Mouse (Mus musculus) liver, embryonic 14.5 days (tissue): ENCODE measurements around the gene Lipe. TPM values are rescaled to one million over a fixed set of nuclear protein-coding genes. Genes with fewer than 3 reads are reported as not detected.

Experiments used
- ATAC-seq: fragments of 200-750 bp; cut with Nextera tagmentation; 2 replicates; pipeline ENCODE4 v1.8.0; 2017; ENCODE audit warnings: moderate number of reproducible peaks, mild to moderate bottlenecking, moderate library complexity; ENCODE audit not compliant: insufficient read depth
- DNase-seq, 3 experiments: peaks; one replicate each; pipeline ENCODE4 v3.0.0-alpha.2; 2012 to 2013; ENCODE audit warnings: low read depth in 3 of 3, low spot score in 3 of 3
- H3K27ac ChIP-seq: fragments of 300-500 bp; sonication (generic); 2 replicates; pipeline ENCODE4 v1.5.1; 2014; ENCODE audit warnings: moderate library complexity, mild to moderate bottlenecking, control low read depth, inconsistent platforms
- H3K27me3 ChIP-seq: fragments of 300-500 bp; sonication (generic); 2 replicates; pipeline ENCODE4 v1.6.1; 2014; ENCODE audit warnings: mild to moderate bottlenecking, low read length, moderate library complexity; ENCODE audit not compliant: control insufficient read depth, insufficient read depth
- H3K36me3 ChIP-seq: fragments of 300-500 bp; sonication (generic); replicated peaks from 2 replicates; pipeline ENCODE4 v1.6.1; 2014; ENCODE audit warnings: low read depth; ENCODE audit not compliant: control insufficient read depth, insufficient read depth
- H3K4me1 ChIP-seq, 2 experiments: fragments of 200-500 bp in 1 of 2; fragments of 300-500 bp in 1 of 2; sonication (generic) in 1 of 2; replicated peaks; 2 replicates each; pipeline ENCODE4 v1.6.1; 2012 to 2014; ENCODE audit warnings: antibody characterized with exemption in 1 of 2, inconsistent platforms in 1 of 2, low read length in 1 of 2; ENCODE audit not compliant: control insufficient read depth in 2 of 2, insufficient read depth in 2 of 2
- H3K4me2 ChIP-seq: fragments of 300-500 bp; sonication (generic); 2 replicates; pipeline ENCODE4 v1.6.1; 2014; ENCODE audit warnings: low read depth, mild to moderate bottlenecking, control low read depth, moderate library complexity
- H3K4me3 ChIP-seq, 2 experiments: fragments of 200-500 bp in 1 of 2; fragments of 300-500 bp in 1 of 2; sonication (generic) in 1 of 2; 2 replicates each; pipeline ENCODE4 v1.5.1; 2012 to 2014; ENCODE audit warnings: low read depth in 2 of 2, low read length in 2 of 2, mild to moderate bottlenecking in 2 of 2, control low read depth in 1 of 2, inconsistent platforms in 1 of 2, moderate library complexity in 1 of 2; ENCODE audit not compliant: insufficient read depth in 1 of 2
- H3K9ac ChIP-seq: fragments of 300-500 bp; sonication (generic); replicated peaks from 2 replicates; pipeline ENCODE4 v1.6.1; 2014; ENCODE audit warnings: mild to moderate bottlenecking, control low read depth, moderate library complexity
- H3K9me3 ChIP-seq: fragments of 300-500 bp; sonication (generic); 2 replicates; pipeline ENCODE4 v1.6.1; 2016; ENCODE audit warnings: low read length, mixed read lengths; ENCODE audit not compliant: control insufficient read depth
- CTCF ChIP-seq: IDR thresholded peaks from 2 replicates; pipeline ENCODE4 v1.5.1; 2016; ENCODE audit warnings: antibody characterized with exemption, low read depth, control low read depth
- EP300 ChIP-seq: IDR thresholded peaks from 2 replicates; pipeline ENCODE4 v1.6.1; 2016; ENCODE audit warnings: antibody characterized with exemption, low read depth
- WGBS: fragments of 180-500 bp; shearing (Covaris S2); extraction: QIAGEN DNeasy Blood & Tissue Kit; methylation state at CpG from one replicate; pipeline ENCODE4 v1.1.7; 2014; ENCODE audit not compliant: insufficient replicate concordance; 5-methylcytosine and 5-hydroxymethylcytosine counted together
- polyA plus RNA-seq, 2 experiments: library from polyadenylated mRNA; depleted of rRNA in 1 of 2; stranded (reverse) in 1 of 2; unstranded in 1 of 2; fragments of >200 nt; fragmentation: Nextera tagmentation in 1 of 2; extraction: Ambion mirVana in 1 of 2; gene quantifications; 2 replicates each; pipeline versions ENCODE4 v1.2.1 to v1.2.3; 2012 to 2014

Gene Lipe
- polyA plus RNA-seq, 2 experiments: 0.72 to 2.3 TPM

GRCm38 (mm10) chr7:25391856-25392453 lies 6.6 kb downstream of the Lipe start:
- Histone ChIP-seq H3K27me3 (no peaks in the 10 kb centered on the region), H3K9me3 (no peaks in the 10 kb centered on the region), H3K36me3 (peaks cover 2% of the 10 kb centered on the region; the same call in 1 of the 2 replicates), H3K27ac (no peak overlapping the region), H3K4me3 (no peak overlapping the region), H3K4me1 (peaks cover 23 to 24% of the 10 kb centered on the region in 2 experiments), H3K9ac (no peak overlapping the region), H3K4me2 (no peak overlapping the region)
- WGBS: 53% methylated on average over 2 of the region's 2 CpGs
- DNase-seq (no peak), ATAC-seq (no peak)
- TF ChIP-seq EP300: no peak
- no peak for TF ChIP-seq CTCF

- H3K4me1 ChIP-seq: peaks cover 30 to 33% of the 10 kb centered on the region in 2 experiments
- no peak for TF ChIP-seq CTCF
- no peak for TF ChIP-seq EP300
Observed at GRCm38 (mm10) chr7:25390986-25391385, 7.5 kb downstream of the Lipe start.

DNA sequence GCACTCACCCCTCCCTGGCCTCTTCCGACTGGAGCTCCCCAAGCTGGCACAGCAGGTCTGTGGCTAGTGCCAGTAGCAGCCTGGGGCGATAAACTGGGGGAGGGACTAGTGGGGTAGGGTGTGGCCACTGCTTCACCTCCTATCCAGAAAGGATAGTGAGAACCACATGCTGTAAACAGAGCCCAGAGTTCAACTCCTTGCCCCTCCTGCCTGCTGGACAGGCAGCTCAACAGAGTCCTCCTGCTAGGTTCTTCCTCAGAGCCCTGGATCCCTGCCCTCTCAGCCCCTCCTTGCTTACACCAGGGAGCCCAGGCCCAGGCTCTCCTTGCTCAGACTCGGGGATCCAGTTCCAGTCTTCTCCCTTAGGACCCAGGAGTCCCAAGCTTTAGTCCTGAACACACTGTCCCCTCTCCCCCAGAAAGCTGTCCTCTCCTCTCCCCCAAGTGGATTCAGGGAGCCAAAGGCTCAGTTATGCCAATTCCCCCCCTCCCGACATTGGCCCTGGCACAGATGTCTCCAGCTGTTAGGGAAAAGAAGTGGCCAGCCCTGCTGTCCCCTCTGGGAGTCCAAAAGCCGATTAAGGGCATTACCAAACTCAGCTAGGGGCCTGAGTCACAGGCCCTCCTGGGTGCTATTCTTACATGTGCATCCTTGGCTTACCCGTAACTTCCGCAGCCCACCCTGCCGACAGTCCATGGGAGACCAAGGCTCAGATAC lies 8.3 kb downstream of the Lipe start:
- Histone ChIP-seq H3K27me3 (no peaks in the 10 kb centered on the region), H3K9me3 (no peaks in the 10 kb centered on the region), H3K4me3 (no peak overlapping the region), H3K4me2 (peak overlapping the region; percentile 48), H3K4me1 (peaks cover 32 to 39% of the 10 kb centered on the region in 2 experiments), H3K27ac (peak overlapping the region; percentile 42), H3K36me3 (peaks cover 2% of the 10 kb centered on the region; the same call in 1 of the 2 replicates), H3K9ac (peak overlapping the region; percentile 44)
- ATAC-seq (peak; percentile 90), DNase-seq (peak; percentile 63 to 65 (median 64))
- no peak for TF ChIP-seq CTCF
- no peak for TF ChIP-seq EP300
- WGBS: 60% methylated on average over 8 of the region's 8 CpGs

More at GRCm38 (mm10) chr7:25390986-25391385, 7.5 kb downstream of the Lipe start:
- Histone ChIP-seq H3K4me2 (no peak overlapping the region), H3K9ac (0 out of 2 replicates have a peak overlapping the region, but pooled peaks have one; percentile 3), H3K36me3 (peaks cover 2% of the 10 kb centered on the region; the same call in 1 of the 2 replicates), H3K9me3 (no peaks in the 10 kb centered on the region), H3K27ac (no peak overlapping the region), H3K27me3 (no peaks in the 10 kb centered on the region), H3K4me3 (no peak overlapping the region)
- DNase-seq: no peak
- WGBS: 58% methylated on average over 2 of the region's 2 CpGs
- no peak for ATAC-seq

- H3K36me3 ChIP-seq: peaks cover 2% of the 10 kb centered on the region; the same call in 1 of the 2 replicates
- H3K4me3 ChIP-seq: no peak overlapping the region
- no peak for TF ChIP-seq EP300
- DNase-seq (no peak), ATAC-seq (no peak)
- H3K4me2 ChIP-seq: no peak overlapping the region
- no peak overlapping the region for H3K9ac ChIP-seq
- no peaks in the 10 kb centered on the region for H3K9me3 ChIP-seq
- no peaks in the 10 kb centered on the region for H3K27me3 ChIP-seq
- peaks cover 26 to 32% of the 10 kb centered on the region in 2 experiments for H3K4me1 ChIP-seq
- 80% methylated on average over 7 of the region's 7 CpGs for WGBS
- no peak overlapping the region for H3K27ac ChIP-seq
Observed at GRCm38 (mm10) chr7:25388916-25389315, 9.6 kb downstream of the Lipe start.

GRCm38 (mm10) chr7:25387811-25388440 lies 10.6 kb downstream of the Lipe start:
- Histone ChIP-seq H3K4me1 (peaks cover 26 to 32% of the 10 kb centered on the region in 2 experiments), H3K36me3 (peaks cover 2% of the 10 kb centered on the region; the same call in 1 of the 2 replicates), H3K27me3 (no peaks in the 10 kb centered on the region), H3K4me3 (no peak overlapping the region), H3K27ac (no peak overlapping the region), H3K9me3 (no peaks in the 10 kb centered on the region), H3K9ac (no peak overlapping the region), H3K4me2 (no peak overlapping the region)
- DNase-seq (no peak), ATAC-seq (no peak)
- WGBS: 85% methylated on average over 18 of the region's 18 CpGs
- TF ChIP-seq CTCF (no peak), EP300 (no peak)
